In the genomic region with DNA sequence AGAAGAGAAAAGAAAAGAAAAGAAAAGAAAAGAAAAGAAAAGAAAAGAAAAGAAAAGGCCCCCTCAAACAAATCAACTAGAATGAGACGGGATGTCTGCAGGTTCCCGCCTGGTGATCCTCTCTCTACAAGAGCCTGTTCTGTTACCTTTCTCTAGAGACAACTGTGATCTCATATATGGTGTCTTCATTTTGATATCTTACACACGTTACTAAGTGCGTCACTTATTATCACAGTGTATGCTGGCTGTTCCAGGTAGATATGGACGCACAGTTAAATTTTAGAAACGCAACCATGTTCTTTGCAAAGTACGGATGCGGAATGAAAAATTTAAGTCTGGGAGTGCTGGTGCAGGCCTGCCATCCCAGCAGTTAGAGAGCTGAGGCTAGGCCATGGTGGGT, we compare ENCODE assay signal across 33 mouse cellular contexts.
"Had no signal": no experiment of that assay in that cellular context is flagged by ENCODE, and none has a peak within 500 bp of the region (broad histone marks: within the 10 kb centered on the region; RNA-seq: fewer than 3 reads in every experiment).

No protein-coding gene starts in this region.

- H3K4me2 ChIP-seq: heart, embryonic 11.5 days; heart, embryonic 13.5 days; heart, embryonic 15.5 days; hindbrain, embryonic 12.5 days; hindbrain, embryonic 13.5 days; hindbrain, embryonic 14.5 days; hindbrain, embryonic 15.5 days; intestine, embryonic 15.5 days; kidney, embryonic 15.5 days had no signal

- H3K36me3 ChIP-seq: heart, embryonic 10.5 days; heart, embryonic 13.5 days; heart, embryonic 15.5 days; hindbrain, embryonic 10.5 days; hindbrain, embryonic 12.5 days; hindbrain, embryonic 13.5 days; hindbrain, embryonic 15.5 days; intestine, embryonic 15.5 days; kidney, embryonic 15.5 days had no signal

- DNase-seq: heart, postnatal 10 days; heart, postnatal 14 days; heart, postnatal 36 days; heart, postnatal 4 days; kidney, adult 11 months; kidney, adult 18-20 months; kidney, adult 2 months; kidney, adult 8-10 months; kidney, adult 9 months; kidney, postnatal 10 days; kidney, postnatal 14 days; kidney, postnatal 36 days; kidney, postnatal 4 days; layer of hippocampus, adult 9-11 months; layer of hippocampus, postnatal 36 days had no signal

- H3K9ac ChIP-seq: heart, embryonic 13.5 days; heart, embryonic 15.5 days; hindbrain, embryonic 12.5 days; hindbrain, embryonic 13.5 days; hindbrain, embryonic 14.5 days; hindbrain, embryonic 15.5 days; intestine, embryonic 15.5 days; kidney, embryonic 15.5 days had no signal

- ATAC-seq: hindbrain, embryonic 16.5 days; hindbrain, postnatal 0 days; inflammation-experienced regulatory T-cells, adult 6 months; intestine, embryonic 15.5 days; intestine, embryonic 16.5 days; intestine, postnatal 0 days had no signal

- H3K4me3 ChIP-seq: heart, embryonic 10.5 days; heart, embryonic 13.5 days; heart, embryonic 15.5 days; hindbrain, embryonic 10.5 days; hindbrain, embryonic 12.5 days; hindbrain, embryonic 13.5 days; hindbrain, embryonic 15.5 days; intestine, embryonic 15.5 days; kidney, embryonic 15.5 days; layer of hippocampus, adult 2 months had no signal

- H3K9me3 ChIP-seq: heart, embryonic 10.5 days; heart, embryonic 15.5 days; hindbrain, embryonic 12.5 days; hindbrain, embryonic 13.5 days; hindbrain, embryonic 15.5 days; intestine, embryonic 15.5 days; kidney, embryonic 15.5 days had no signal

- H3K4me1 ChIP-seq: hindbrain, embryonic 10.5 days; hindbrain, embryonic 12.5 days; intestine, embryonic 15.5 days had no signal

- H3K27ac ChIP-seq: hindbrain, embryonic 10.5 days; hindbrain, embryonic 12.5 days; hindbrain, embryonic 13.5 days; hindbrain, embryonic 14.5 days; hindbrain, embryonic 15.5 days; hindbrain, postnatal 0 days; intestine, embryonic 15.5 days; kidney, embryonic 15.5 days; kidney, postnatal 0 days; layer of hippocampus, adult 2 months had no signal

- H3K27me3 ChIP-seq: heart, embryonic 13.5 days; heart, embryonic 15.5 days; hindbrain, embryonic 12.5 days; hindbrain, embryonic 13.5 days; hindbrain, embryonic 15.5 days; intestine, embryonic 15.5 days; kidney, embryonic 15.5 days had no signal
